Mouse (Mus musculus) urinary bladder, postnatal 14 days (tissue): ENCODE measurements around the gene Tspan15.
A peak's percentile ranks its signal among the peaks of the same experiment; 100 is the strongest.

Experiments
- DNase-seq: peaks from one replicate; pipeline ENCODE4 v3.0.0; 2021; ENCODE audit warnings: low spot score

Tspan15 gene

DNA sequence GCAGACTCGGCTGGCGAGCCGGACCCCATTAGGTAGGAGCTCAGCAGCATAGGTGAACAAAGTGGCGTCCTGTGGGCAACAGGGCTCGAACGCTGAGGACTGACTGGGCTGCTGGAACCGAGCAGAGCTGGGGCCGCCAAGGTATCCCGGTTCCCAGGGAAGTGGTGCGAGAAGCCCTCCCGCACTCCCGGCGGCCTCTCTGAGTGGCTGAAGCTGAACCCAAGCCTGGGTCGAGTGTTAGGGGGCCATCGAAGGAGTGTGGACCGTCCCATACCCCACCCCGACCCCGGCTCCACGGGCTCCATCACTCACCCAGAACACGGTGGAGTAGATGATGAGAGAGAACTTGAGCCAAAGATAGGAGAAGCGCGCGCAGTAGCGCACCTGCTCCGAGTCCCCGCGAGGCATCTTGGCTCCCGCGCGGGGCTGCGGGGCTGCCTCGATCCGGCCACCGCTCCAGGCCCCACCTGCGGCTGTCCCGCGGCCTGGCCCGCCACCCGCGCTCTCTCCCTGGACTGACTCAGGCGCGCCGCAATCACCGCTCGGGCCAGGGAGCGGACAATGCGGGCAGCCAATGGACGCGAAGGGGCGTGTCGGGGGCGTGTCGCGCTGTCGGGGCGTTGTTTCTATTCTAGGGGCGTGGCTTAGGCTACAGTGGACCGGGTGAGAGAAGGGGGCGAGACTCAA, at the start of gene Tspan15:
Tspan15 (minus strand) TSS at position 544 of the 687 bp plus-strand sequence.
- peak; percentile 96 for DNase-seq

DNA sequence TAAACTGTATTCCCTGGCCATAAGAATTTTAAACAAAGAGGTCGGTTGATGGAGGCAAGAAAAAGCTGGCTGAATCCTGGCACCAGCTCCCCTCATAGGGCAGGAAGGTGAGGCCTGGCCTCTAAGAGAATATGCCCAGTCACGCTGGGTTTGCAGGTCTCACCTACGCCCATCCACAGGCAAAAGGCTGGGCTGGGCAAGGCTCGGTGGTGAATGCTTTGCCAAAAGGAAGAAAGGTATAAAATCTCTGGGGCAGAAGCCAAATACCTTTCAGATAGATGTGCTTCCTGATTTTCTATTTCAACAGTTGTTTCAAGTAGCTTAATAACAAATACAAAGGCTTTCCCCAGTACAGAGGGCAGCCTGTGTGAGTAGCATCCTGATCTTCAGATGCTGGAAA, 48.6 kb upstream of the Tspan15 start:
- peak; percentile 69 for DNase-seq

DNA sequence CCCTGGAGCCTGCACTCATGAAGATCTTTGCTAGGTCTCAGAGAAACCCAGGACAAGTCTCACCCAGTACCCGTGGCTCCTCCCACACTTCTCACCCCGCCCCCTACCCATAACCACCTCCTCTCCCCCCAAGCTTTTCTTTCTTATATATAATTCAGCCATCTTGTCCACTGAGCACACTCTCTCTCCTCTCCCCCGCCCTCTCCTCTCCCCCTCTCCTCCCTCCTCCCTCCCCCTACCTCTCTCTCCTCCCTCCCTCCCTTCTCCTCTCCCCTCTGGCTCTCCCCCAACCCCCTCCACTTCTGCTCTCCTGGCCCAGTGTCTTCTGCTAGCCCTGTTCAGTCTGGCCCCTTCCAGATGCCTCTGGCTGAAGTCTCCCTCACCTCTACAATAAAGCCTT, 48.0 kb upstream of the Tspan15 start:
- DNase-seq = no peak

DNA sequence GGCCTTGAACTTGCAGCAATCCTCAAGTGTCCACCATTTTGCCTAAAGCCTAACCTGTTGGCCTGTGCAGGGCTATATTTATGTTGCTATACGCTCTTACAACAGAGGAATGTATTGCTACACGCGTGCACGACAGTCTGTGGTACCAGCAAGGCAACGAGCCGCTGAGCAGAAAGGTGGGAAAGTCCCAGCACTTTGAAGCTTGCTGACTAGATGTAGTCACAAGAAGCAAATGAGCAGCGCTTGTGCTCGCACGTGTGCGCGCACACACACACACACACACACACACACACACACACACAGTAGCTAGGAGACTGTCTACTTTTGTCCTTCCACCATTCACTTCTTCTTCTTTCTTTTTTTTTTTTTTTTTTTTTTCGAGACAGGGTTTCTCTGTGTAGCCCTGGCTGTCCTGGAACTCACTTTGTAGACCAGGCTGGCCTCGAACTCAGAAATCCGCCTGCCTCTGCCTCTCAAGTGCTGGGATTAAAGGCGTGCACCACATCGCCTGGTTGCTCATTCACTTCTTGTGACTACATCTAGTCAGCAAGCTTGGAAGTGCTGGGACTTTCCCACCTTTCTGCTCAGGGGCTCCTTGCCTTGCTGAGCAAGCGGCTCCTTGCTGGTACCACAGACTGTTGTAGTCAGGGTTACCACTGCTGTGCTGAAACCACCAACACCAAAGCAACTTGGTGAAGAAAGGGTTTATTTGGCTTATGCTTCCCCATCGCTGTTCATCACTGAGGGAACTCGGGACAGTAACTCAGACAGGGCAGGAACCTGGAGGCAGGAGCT, 46.6 kb upstream of the Tspan15 start:
- DNase-seq = no peak

DNA sequence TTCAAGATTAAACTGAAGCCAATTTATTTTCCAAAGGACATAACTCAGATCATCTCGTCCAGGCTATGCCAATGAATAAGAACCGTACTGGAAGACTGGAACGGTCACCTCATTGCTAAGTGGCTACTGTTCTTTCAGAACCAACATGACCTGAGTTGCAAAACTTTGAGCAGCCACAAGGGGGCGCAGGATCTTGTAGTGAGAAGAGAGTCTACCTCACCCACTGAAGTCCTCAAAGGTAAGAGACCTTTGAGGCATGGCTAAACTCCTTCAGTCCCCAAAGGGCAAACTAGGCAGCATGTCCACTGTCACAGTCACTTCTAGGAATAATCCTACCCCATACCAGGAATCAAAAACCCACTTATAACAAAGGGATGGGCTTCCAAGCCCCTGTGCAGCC, 44.2 kb upstream of the Tspan15 start:
- DNase-seq = peak; percentile 91

DNA sequence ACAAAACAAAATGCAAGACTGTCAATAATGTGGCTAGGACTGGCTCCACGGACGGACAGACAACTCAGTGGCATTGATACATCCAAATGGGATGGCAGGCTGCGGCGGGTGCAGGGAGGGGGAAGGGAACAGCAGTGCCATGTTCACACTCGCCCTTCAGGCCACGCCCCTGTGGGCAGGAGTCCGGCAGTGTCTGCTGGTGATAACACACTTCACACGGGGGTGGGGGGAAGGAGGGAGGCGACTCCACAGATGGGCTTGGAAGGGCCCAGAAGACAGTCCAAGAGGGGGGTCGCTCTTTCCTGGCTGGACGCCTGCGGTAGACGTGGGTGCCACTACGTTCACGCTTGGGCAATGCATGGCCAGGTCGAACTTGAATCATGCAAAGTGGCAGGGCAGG, 38.2 kb upstream of the Tspan15 start:
- DNase-seq = no peak

DNA sequence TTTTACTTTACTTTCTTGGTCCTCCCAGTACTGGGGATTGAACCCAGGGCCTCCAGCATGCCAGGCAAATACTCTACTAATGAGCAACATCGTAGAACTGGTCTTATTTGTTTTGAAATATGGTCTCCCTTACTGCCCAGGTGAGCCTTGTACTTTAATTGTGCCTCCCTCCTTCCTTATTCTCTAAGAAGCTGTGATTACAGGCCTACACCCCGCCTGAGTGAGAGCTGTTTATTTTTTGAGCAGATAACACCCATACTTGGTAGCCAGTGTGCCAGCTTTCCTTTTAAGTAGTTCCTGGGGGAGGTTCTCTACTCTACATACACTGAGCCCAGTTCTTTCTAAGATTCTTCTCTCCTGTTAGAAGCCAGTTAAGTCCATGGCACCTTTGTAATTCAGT, 33.2 kb upstream of the Tspan15 start:
- no peak for DNase-seq

DNA sequence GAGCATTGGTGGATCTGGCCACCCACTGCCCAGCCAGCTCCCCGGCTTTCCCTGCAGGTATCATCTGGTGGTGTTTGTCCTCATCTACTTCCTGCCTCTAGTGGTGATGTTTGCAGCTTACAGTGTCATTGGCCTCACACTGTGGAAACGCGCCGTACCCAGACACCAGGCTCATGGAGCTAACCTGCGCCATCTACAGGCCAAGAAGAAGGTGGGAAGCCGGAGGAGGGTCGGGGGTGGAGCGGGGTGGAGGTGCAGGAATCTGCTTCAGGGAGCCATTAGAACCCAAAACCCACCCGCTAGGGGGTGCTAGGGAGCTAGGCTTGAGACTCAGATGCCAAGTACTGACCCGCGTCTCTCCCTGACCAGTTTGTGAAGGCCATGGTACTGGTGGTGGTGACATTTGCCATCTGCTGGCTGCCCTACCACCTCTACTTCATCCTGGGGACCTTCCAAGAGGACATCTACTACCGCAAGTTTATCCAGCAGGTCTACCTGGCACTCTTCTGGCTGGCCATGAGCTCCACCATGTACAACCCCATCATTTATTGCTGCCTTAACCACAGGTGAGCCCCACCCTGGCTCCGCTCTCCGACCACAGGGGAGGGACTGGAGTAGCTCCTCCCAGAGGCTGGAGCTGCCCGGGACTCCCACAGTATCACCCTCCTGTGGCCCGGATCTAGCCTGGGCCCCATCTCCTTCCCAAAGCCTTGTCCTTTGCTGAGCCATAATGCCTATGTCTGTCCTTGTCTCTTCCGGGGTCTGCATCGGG, 30.2 kb upstream of the Tspan15 start:
- DNase-seq = peak; percentile 67

DNA sequence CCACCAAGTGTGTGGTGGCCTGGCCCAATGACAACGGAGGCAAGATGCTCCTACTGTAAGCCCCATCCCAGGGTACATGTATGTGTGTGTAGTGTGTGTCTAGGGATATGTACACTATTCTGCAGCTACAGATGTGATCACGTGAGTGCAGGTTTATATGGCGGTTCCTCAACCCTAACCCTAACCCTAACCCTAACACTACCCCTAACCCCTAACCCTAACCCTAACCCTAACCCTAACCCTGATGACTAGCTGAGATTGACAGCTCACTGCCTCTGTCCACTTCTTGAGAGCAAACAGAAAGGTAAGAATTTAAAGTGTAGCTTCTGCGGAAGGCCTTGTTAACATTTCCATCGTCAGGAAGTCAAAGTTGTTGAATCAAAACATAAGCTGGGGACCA, 27.2 kb upstream of the Tspan15 start:
- DNase-seq = no peak

DNA sequence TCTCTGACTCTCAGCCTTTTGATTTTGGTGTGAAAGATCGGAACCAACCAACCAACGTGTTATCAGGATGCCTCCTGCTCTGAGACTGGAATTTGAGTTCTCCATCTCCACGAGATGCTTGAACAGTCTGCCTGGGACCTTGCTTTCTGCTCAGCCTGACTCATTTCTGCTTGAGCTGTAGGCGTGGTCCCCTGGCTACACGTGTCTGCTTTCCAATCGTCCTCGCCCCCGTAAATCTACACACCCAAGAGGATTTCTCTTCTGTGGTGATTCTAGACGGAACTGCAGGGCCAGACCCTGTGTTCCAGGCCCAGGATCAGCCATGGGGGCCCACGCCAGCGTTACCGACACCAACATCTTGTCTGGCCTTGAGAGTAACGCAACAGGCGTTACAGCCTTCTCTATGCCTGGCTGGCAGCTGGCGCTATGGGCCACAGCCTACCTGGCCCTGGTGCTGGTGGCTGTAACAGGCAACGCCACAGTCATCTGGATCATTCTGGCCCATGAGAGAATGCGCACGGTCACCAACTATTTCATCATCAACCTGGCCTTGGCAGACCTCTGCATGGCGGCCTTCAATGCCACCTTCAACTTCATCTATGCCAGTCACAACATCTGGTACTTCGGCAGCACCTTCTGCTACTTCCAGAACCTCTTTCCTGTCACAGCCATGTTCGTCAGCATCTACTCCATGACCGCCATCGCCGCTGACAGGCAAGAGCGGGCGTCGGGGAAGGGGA, 21.6 kb upstream of the Tspan15 start:
- no peak for DNase-seq

DNA sequence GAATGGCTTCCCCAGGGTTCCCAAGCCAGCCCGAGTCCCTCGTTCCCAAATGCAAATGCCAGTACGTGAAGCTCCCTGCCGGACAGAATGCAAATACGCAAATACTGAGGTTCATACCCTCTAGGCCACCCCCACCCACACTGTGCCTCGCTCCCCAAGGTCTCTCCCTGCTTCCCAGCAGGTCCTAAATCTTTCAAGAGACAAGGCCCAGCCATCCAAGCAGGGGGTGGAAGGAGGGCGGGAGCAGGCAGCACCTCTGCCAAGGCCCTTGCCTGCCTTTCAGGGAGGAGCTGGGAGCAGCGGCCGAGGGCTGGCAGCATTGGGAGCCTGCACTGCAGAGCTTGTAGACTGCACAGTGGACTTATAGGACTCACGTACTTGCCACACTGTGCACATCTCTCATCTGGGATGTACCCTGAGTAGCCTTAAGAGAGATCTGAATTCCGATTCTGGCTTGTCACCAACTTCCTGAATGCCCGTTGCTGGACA, 21.0 kb upstream of the Tspan15 start, which contains the start of gene Tacr2:
Tacr2 (plus strand) TSS at position 439 of the 489 bp plus-strand sequence.
- no peak for DNase-seq

DNA sequence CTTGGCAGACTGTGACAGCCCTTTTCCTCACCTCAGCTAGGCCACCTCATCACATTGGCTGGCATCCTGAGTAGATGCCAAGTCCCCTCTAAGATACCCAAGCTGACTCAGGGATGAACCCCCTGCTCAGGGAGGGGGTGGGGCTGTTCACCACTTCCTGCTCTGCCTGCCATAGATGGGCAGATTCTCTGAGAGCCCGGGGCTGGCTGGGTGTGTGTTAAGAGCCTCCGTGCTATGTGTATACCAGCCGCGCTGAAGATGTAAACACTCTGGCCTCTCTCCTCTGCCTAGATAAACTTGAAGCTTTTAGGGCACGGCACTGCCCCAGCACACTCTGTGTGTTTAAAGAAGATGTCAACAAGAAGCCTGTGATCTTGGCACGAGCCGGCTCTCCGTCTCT, 16.8 kb upstream of the Tspan15 start:
- peak; percentile 40 for DNase-seq

DNA sequence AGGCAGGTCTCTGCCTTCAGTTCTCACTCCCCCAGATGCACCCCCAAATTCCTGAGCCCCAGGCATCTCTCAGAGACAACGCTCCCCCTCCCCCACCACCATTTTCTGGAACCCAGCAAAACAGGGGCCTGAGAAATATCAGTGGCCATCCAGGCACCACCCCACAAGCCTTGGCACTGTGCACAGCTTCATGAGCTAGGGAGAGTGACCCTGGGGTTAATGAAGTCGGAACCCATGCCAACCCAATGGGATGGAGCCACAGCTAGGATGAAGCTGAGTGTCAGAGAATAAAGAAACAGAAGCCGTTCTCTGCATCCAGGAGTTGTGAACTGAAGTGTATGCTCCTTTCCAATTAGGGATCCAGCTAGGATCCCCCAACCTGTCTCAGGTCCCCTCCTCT, 16.1 kb upstream of the Tspan15 start:
- DNase-seq = no peak

DNA sequence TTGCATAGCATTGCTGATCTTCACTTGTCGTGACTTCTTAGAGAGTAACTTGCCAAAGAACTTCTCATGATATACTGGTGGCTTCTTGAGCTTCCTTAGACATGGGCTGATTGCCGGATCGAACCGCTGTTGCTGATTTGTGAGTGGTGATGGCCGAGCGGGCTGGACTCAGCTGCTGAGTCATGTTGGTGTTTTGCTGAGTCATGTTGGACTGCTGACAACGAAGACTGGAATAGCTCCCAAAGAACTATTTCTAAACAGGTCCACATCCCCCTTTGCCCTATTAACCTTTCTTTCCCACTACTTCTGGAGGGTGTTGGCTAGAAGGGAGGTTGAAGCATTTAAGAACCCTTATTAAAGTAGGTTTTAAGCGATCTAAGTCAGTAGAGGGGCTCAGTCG, 13.0 kb upstream of the Tspan15 start:
- DNase-seq = no peak

DNA sequence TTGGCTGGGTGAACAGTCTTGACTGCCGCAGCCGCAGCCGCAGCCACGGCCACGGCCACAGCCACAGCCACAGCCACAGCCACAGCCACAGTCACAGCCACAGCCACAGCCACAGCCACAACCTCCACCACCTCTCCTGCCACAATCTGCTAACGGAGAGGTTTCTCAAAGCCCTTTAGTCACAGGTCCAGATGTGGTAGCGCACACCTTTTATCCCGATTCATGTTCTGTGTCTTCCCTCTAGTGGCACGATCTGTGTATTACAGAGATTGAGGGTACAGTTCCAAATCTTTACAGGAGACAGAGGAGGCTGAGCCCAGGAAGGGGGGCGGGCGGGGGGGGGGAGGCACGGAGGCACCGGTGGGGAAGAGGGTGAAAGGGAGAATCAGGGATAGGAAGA, 11.8 kb upstream of the Tspan15 start:
- peak; percentile 58 for DNase-seq

DNA sequence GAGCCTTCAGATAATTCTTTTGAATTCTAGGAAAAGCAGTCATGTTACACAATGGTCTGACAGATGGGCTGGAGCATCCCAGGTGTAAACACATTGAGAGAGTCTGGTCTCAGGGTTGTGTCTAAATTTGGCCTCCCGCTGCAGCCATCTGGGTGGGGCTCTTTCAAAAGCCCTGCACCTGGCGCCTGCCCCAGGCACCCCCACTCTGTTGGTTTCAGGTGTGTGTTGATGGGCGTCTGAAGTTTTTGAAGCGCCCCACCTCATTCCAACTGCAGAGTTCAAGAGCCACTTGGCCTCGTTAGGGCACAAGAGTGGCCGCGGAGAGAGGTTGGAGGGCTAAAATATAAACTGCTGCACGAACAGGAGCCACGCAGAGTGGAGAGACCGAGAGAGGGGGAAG, 11.3 kb upstream of the Tspan15 start:
- no peak for DNase-seq

DNA sequence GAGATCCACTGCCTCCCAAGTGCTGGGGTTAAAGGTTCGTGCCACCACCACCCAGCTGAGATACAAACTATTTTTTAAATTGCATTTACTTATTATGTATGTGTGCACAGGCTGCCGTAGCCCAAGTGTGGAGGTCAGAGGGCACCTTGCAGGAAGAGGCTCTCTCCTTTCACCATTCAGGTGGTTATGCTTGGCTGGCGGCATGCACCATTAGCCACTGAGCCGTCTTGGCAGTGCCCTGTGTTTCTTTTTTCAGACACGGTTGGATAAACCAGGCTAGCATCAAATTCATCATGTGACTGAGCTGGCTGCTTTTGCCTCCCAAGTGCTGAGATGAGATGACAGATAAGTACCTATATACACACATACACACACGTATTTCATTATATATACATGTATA, 8.2 kb upstream of the Tspan15 start:
- no peak for DNase-seq

DNA sequence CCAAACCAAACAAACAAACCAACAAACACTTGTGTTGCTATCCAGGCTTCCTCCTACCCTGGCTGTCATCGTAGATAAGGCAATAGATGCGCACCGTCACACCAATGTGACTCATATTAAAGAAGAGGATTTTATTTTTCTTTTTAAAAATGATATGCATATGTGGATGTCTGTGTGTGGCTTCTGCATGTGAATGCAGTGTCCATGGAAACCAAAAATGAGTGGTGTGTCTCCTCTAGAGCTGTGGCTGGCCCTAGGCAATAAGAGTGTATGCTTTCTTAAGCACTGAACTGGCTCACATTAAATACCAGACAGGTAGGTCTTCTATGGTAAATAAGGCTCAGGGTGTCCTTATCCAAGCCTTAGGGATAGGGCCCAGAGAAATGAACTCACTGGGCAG, 7.6 kb upstream of the Tspan15 start:
- DNase-seq = no peak

DNA sequence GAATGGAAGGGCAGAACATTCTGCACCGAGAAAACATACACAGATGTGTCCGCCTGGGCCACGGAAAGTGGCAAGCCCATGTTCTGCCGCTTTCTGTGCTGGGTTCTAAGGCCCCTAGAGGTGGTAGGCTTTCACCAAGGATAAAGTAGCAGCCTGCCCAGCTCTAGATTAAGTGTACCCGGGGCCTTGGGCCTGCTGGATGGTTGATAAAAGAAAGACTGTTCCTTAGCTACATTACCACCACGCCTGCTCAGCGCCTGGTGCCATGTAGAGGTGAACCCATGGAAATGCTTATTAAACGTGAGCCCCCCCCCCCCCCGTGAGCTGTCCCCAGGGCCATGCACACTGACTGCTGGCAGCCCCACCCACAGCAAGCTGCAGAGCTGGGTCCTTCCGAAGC, 6.2 kb upstream of the Tspan15 start:
- no peak for DNase-seq

DNA sequence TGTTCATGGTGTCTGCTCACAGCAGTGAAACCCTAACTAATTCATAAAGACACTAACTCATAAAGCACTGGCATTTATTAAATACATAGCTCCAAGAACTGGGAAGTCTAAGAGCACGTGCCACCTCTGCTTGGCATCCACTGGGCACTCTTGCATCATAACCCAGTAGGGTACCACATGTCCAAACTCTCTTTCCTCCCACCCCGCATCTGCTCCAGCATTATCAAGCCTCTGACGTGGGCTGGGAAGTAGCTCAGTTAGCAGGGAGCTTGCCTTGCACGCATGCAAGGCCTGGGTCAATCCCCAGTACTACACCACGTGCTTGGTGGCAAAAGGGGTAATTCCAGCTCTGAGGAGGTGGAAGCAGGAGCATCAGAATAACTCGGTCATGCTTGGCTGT, 5.1 kb upstream of the Tspan15 start:
- no peak for DNase-seq

DNA sequence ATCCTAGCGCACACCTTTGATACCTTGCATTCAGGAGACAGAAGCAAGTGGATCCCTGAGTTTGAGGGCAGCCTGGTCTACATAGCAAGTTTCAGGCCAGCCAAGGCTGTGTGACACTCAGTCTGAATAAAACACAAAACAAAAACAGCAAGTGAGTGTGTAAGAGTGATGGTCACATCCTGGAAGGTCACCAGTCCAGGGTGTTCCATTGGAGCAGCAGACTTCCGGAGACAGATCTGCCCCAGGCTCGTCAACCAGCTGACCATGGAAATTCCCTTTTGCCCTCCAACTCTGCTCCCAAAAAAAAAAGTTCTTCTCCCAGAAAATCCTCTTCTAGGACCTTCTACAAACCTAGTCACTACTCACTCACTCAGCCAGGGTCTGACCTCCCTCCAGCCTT, 760 bp upstream of the Tspan15 start:
- DNase-seq = no peak

DNA sequence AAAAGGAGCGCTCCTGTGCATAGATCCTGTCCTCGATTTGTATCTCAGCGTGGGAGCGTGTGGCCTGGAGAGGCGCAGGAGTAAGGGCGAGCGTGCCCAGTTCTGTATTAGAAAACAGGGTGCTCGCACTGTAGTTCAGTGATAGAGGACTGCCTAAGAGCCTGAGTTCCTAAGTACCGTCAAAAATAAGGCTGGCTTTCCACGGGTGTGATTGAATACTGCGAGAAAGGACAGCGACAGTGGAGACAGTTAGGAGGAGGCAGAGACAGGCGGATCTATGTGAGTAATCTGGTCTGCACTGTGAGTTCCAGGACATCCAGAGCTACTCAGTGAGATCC, 313 bp upstream of the Tspan15 start:
- DNase-seq = no peak
